Mouse (Mus musculus): ENCODE data around the gene Tmc1. TPM values are rescaled to one million over a fixed set of nuclear protein-coding genes. Genes with fewer than 3 reads are reported as not detected.

Gene Tmc1
- under 1 TPM in 1 of 2 experiments, not detected in 1; 0.20 TPM for total RNA-seq (2021)
- long read RNA-seq, experiment 1, partial matches to known transcripts: 0 of 1 reads
- long read RNA-seq, experiment 1, other reads (novel, unspliced or antisense): 1 of 1 reads
- long read RNA-seq, experiment 2: 0 reads

- DNase-seq: no peak
Measured at GRCm38 (mm10) chr19:20953874-20954273, at the start of gene Tmc1. Gene Tmc1 (minus strand): TSS chr19:20954202.

DNA sequence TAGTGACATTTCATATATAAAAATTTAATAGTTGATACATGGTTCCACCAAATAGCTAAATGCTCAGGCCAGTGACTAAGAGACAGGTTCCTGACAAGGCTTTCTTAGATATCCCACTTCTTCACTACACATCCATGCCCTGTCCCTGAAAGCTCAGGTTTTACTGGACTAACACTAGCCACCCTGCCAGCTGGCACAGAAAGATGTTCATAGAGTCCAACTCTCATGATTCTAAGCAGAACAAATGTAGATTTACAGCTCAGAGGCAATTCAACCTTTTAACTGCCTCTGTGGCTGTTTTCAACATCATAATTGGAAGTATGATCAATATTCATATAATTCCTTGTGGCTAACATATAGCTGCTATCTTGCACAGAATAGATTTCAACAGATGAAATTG is 47.5 kb upstream of the Tmc1 start:
- peak in 1 of 2 experiments; percentile 8 for DNase-seq

DNA sequence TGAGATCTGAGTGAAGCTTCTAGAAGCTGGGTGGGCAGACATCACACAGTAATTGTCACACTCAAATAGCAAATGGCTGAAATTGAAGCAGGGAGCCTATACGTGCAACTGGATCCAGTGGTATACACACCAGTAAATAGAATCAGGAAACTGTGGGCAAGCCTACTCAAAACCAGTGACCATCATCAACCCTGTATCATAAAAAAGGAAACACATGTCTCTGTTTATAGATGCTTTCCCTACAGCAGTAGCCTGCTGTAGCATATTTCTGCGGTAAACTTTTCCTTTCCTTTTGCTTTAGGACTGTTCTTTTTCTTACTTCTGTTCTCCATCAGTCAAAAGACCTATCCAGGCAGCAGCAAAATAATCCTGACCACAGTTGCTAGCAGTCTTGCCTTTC is 25.2 kb upstream of the Tmc1 start:
- no peak for DNase-seq

DNA sequence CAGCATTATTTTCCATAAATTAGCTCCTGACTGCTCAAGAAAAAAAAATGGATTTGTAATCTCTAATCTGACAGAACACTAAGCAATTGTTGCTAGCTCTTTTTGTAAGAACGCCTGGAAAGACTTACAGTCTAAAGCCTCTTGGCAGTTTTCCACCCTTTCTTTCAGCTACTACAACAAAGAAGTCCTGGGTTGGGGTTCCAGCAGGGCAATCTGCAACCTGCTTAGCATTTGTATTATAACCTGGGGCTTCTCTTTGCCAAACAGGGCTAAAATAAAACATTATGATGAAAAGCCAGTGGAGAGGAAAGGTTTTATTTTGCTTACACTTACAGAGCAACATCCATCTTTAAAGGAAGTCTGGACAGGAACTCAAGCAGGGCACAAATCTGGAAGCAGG is 24.1 kb upstream of the Tmc1 start:
- DNase-seq: no peak

DNA sequence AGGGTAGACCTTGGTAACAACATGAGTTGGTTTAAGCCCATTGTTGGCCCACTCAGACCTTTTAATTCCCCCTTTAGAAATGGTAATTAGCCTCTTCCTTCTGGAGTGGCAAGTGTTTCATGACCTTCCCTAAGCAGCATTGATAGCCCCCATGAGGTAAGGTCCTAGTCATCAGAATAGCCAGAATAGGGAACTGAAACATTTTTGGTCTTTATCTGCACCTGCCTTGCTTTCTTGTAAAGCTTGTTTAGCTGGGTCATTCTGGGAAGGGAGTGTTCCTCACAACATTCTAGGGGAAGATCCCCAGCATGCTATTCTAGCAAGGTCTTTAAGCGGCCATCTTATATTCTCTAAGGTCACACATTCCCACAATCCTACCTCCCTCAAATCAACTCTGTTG is 17.9 kb upstream of the Tmc1 start:
- DNase-seq: no peak

- DNase-seq: peak in 1 of 2 experiments; percentile 7
Measured at GRCm38 (mm10) chr19:20954815-20955214, 813 bp upstream of the Tmc1 start.

GRCm38 (mm10) chr19:20944446-20944845 is 9.6 kb downstream of the Tmc1 start:
- peak; percentile 2 to 5 for DNase-seq

DNA sequence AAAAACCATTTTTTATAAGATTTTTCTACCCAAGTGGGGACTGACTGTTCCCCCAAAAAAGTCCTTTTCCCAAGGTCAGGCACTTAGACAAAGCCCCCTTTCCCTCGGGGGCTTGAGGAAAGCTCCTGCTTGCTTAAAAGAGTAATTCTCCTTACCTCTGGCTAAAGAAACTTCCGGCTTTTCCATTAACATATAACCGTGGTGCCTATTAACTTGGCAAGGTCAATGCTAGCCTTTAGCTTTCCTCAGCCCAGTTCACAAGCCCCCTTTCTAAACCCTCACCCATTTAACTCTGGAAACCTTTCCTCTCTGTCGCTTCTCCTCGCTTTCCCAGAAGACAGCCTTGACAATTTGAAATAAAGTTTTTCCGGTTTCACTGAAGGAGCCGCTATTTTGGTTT is 29.7 kb downstream of the Tmc1 start:
- DNase-seq: no peak

- DNase-seq: no peak
Measured at GRCm38 (mm10) chr19:20923336-20924211, 30.4 kb downstream of the Tmc1 start.

- no peak for DNase-seq
Measured at GRCm38 (mm10) chr19:20918241-20918640, 35.8 kb downstream of the Tmc1 start.

GRCm38 (mm10) chr19:20915151-20915550 is 38.9 kb downstream of the Tmc1 start:
- DNase-seq: no peak

GRCm38 (mm10) chr19:20910356-20910755 is 43.6 kb downstream of the Tmc1 start:
- DNase-seq: no peak

DNA sequence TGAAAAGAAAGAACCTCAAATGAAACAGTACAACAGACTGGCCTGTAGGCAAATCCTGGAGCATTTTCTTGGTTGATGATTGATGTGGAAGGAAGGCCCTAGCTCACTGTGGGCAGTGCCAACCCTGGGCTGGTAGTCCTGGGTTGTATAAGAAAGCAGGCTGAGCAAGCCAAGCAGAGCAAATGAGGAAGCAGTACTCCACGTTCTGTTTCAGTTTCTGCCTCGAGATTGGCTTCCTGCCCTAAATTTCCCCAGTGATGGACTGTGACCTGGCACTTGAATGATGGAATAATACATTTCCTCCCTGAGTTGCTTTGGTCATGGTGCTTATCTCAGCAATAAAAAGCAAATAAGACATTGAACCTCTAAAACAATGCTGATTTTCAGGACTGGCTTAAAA is 72.8 kb downstream of the Tmc1 start:
- no peak for DNase-seq

- no peak for DNase-seq
Measured at GRCm38 (mm10) chr19:20875881-20876280, 78.1 kb downstream of the Tmc1 start.

- peak; percentile 18 to 21 for DNase-seq
Measured at GRCm38 (mm10) chr19:20861779-20862178, 92.2 kb downstream of the Tmc1 start.

DNA sequence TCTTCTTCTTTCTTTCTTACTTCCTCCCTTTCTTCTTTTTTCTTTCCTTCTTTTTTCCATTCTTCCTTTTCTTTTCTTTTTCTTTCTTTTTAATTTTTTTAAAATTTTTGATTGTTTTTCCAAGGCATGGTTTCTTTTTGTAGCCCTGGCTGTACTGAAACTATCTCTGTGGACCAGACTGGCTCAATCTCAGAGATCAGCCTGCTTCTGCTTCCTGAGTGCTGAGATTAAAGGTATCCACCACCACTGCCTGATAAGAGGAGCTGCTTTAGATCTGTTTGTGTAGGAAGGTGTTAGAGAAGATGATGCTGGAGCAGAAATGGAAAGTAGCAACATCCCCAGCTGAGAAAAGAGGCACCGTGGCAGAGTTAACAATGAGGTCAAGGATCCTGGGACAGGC is 93.7 kb downstream of the Tmc1 start:
- DNase-seq: no peak

GRCm38 (mm10) chr19:20857819-20858218 is 96.2 kb downstream of the Tmc1 start:
- no peak for DNase-seq

DNA sequence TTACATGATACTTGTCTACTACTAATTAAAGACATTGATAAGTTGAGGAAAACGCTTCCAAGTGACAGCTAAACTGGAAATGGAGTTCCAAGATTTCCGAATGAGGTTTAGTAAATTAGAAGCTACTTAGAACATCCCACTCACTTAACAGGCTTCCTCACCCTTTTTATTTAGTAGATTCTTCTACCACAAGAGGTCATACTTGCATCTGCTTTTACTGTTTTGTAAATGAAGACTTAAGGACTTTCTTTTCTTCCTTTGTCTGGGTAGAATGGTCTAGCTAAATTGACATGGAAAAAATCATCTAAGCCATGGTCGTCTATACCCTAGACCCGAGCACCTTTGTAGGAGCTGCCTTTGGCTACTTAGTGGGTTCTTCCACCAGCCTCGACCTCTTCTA is 105.1 kb downstream of the Tmc1 start:
- DNase-seq: no peak

DNA sequence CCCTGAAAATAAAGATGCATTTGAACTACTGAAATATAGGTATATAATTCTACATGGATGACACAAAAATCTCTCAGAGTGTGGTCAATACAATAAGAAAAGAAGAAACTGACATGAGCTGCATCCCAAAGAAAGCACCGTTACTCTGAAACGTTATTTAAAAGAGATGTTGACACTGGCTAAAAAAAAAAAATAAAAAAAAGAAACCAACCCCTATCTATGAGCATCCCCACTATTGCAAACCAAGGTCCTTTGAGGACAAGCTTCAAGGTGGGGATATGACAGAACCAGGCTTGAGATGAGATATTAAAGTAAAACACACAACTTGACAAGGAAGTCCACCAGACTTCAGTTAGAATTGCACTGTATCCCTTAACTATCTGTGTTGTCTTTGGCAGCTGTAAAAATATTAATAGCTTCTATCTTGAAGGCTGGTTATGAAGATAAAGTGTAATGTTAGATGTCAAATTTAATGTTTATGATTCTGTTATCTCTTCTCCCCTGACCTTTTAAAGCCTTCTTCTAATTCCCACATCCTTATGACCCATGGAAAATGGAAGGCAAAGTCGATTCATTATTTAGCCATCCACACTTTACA is 106.4 kb downstream of the Tmc1 start:
- no peak for DNase-seq

GRCm38 (mm10) chr19:20837422-20837821 is 116.6 kb downstream of the Tmc1 start:
- no peak for DNase-seq

DNA sequence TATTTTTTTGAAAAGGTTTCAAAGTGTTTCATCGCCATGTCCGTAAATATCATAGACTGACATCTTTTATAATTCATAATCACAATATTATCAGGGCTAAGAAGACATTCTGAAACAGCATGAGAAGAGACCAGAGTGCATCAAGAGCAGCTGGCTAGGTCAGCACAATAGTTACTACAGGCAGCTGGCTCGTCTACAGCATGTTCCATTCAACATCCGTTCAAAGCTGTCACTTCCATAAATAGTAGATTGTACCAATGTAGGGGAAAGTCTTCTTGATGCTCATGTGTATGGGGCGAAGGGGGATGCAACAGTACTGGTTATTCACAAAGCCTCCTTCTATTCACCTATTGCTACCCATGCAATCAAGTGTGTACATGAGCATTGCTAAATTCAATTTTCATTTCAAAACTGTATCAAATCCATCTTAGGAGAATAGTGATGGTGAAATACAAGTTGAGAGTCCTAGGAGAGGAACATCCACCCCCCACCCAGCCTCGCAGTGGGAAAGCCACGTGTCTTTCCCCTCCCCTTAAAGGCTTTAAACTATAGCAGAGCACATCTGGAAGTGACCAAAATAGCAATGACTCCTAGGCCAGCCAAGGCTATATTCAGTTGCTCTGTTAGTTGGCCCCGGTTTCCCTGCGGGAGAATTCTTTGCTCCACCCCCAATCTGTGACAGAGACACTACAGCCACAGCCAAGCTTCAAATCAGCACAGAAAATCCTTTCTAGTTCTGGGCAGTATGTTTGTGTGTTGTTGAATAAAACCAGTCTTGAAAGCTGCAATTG is 117.8 kb downstream of the Tmc1 start:
- peak; percentile 1 to 2 for DNase-seq

- no peak for DNase-seq
Measured at GRCm38 (mm10) chr19:20834895-20835294, 119.1 kb downstream of the Tmc1 start.

DNA sequence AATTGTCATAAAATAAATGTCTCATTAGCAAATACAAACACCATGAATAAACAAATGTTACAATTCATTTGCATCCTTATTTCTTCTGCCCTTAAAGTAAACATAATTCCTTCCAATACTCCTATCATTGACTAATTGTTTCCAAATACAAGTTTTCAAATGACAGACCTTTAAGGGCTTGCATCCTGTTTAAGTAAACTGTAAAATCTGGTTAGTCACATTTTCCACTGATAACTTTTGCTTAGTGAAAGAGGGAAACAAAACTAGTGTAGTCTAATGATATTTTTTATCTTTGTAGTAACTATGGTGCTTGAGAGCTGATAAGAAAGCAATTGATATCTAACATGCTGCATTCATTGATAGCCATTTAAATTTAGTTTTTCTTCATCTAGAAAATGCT is 154.5 kb downstream of the Tmc1 start:
- no peak for DNase-seq
